10 mouse cellular contexts compared by ENCODE assay signal in the genomic region with DNA sequence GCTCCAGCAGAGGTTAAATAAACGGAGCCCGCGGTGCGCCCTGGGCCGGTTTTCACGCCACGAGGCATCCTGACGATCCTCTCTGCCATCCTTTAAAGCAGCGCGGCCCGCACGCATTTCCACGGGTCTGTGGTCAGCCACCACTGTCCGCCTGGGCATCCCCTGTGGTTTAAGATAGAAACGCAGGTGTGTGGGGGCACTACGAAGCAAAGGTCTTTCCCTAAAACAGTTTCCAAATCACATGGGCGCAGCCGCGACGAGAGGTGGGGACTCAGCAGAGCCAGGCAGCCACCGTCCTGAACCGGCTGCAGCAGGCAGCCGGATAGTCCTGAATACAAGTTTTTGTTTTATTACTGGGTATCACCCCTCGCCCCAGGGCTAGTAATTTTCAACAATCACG.
DNase-seq lines count a peak whose midpoint lies in the region; ATAC-seq and TF ChIP-seq lines count a peak whose summit lies in the region.
"Had no signal": no experiment of that assay in that cellular context is flagged by ENCODE, and none has a peak within 500 bp of the region (broad histone marks: within the 10 kb centered on the region; RNA-seq: fewer than 3 reads in every experiment).

No protein-coding gene starts in this region.

- no peak overlapping the region for H3K9ac ChIP-seq in hindbrain, embryonic 16.5 days (ENCODE audit: low read depth, low read length)
- peak overlapping the region; percentile 22; the same call in 1 of the 2 replicates for H3K9ac ChIP-seq in intestine, embryonic 15.5 days
- H3K9ac ChIP-seq in neural tube, embryonic 13.5 days: peak overlapping the region; percentile 38; the same call in 1 of the 2 replicates

- no peak for TF ChIP-seq POLR2A in brain, embryonic 14.5 days (IDR thresholded peaks at IDR 0.05; ENCODE audit: borderline replicate concordance, extremely low read depth, insufficient read depth, insufficient read length, poor library complexity, severe bottlenecking)

- DNase-seq in hindbrain, embryonic 10.5 days (ENCODE audit: low spot score): peak; percentile 39
- peak; percentile 43 for DNase-seq in brain, embryonic 14.5 days (ENCODE audit: low read depth)
- DNase-seq in spleen, adult 18-20 months: no peak
- no peak for DNase-seq in left cerebral cortex, adult 8-10 months (ENCODE audit: low spot score in 2 of 2)
- DNase-seq: adrenal gland, adult 8-10 months; heart, postnatal 4 days had no signal

- no peaks in the 10 kb centered on the region for H3K9me3 ChIP-seq in hindbrain, embryonic 10.5 days
- H3K9me3 ChIP-seq in hindbrain, embryonic 16.5 days (ENCODE audit: control insufficient read depth, low read length): no peaks in the 10 kb centered on the region
- H3K9me3 ChIP-seq in intestine, embryonic 15.5 days: no peaks in the 10 kb centered on the region
- H3K9me3 ChIP-seq in neural tube, embryonic 13.5 days: no peaks in the 10 kb centered on the region

- no peaks in the 10 kb centered on the region for H3K36me3 ChIP-seq in hindbrain, embryonic 10.5 days
- H3K36me3 ChIP-seq in hindbrain, embryonic 16.5 days (ENCODE audit: control insufficient read depth, insufficient read depth, low read length): no peaks in the 10 kb centered on the region
- no peaks in the 10 kb centered on the region for H3K36me3 ChIP-seq in intestine, embryonic 15.5 days
- no peaks in the 10 kb centered on the region for H3K36me3 ChIP-seq in neural tube, embryonic 13.5 days

- no peak overlapping the region for H3K27ac ChIP-seq in hindbrain, embryonic 10.5 days
- H3K27ac ChIP-seq in hindbrain, embryonic 16.5 days (ENCODE audit: low read depth, low read length): no peak overlapping the region
- peak overlapping the region; percentile 85 for H3K27ac ChIP-seq in intestine, embryonic 15.5 days
- H3K27ac ChIP-seq in neural tube, embryonic 13.5 days (replicated peaks): no peak overlapping the region

- H3K4me1 ChIP-seq in hindbrain, embryonic 10.5 days (replicated peaks): peaks cover 18% of the 10 kb centered on the region
- peaks cover 4% of the 10 kb centered on the region; the same call in 1 of the 2 replicates for H3K4me1 ChIP-seq in hindbrain, embryonic 16.5 days (ENCODE audit: control insufficient read depth, insufficient read depth, low read depth, low read length)
- H3K4me1 ChIP-seq in intestine, embryonic 15.5 days (replicated peaks): peaks cover 38% of the 10 kb centered on the region
- H3K4me1 ChIP-seq in neural tube, embryonic 13.5 days (replicated peaks): peaks cover 20% of the 10 kb centered on the region

- peak overlapping the region; percentile 20; the same call in 1 of the 2 replicates for H3K4me3 ChIP-seq in hindbrain, embryonic 10.5 days
- no peak overlapping the region for H3K4me3 ChIP-seq in hindbrain, embryonic 16.5 days (ENCODE audit: low read length)
- H3K4me3 ChIP-seq in intestine, embryonic 15.5 days (replicated peaks): peak overlapping the region; percentile 11
- H3K4me3 ChIP-seq in neural tube, embryonic 13.5 days: no peak overlapping the region; the same call in 1 of the 2 replicates

- TF ChIP-seq CTCF in brain, embryonic 14.5 days (IDR thresholded peaks at IDR 0.05; ENCODE audit: borderline replicate concordance, extremely low read depth, insufficient read depth, insufficient read length): no peak

- WGBS in hindbrain, embryonic 10.5 days: 4% methylated on average over 25 of the region's 25 CpGs
- 4% methylated on average over 25 of the region's 25 CpGs for WGBS in hindbrain, embryonic 16.5 days
- WGBS in intestine, embryonic 15.5 days: 4% methylated on average over 25 of the region's 25 CpGs
- WGBS in neural tube, embryonic 13.5 days: 4% methylated on average over 25 of the region's 25 CpGs

- ATAC-seq in hindbrain, embryonic 16.5 days: no peak
- no peak for ATAC-seq in intestine, embryonic 15.5 days
- ATAC-seq in neural tube, embryonic 13.5 days (ENCODE audit: low read depth): no peak
- no peak for ATAC-seq in megakaryocyte, adult 5-6 weeks (ENCODE audit: poor library complexity, severe bottlenecking)

- peaks cover 100% of the 10 kb centered on the region for H3K27me3 ChIP-seq in hindbrain, embryonic 10.5 days (ENCODE audit: insufficient read depth, poor library complexity, severe bottlenecking)
- peaks cover 59% of the 10 kb centered on the region for H3K27me3 ChIP-seq in hindbrain, embryonic 16.5 days (replicated peaks; ENCODE audit: control insufficient read depth, insufficient read depth, low read length)
- peaks cover 47% of the 10 kb centered on the region for H3K27me3 ChIP-seq in intestine, embryonic 15.5 days (replicated peaks)
- peaks cover 92% of the 10 kb centered on the region for H3K27me3 ChIP-seq in neural tube, embryonic 13.5 days

- no peak overlapping the region; the same call in 1 of the 2 replicates for H3K4me2 ChIP-seq in hindbrain, embryonic 16.5 days (ENCODE audit: low read length)
- peak overlapping the region; percentile 48 for H3K4me2 ChIP-seq in intestine, embryonic 15.5 days (replicated peaks)
- H3K4me2 ChIP-seq in neural tube, embryonic 13.5 days: peak overlapping the region; percentile 26; the same call in 1 of the 2 replicates

Comparison
In these comparisons a context has a peak if more than half of its experiments do, and no peak if none do; other contexts are left out.
1. H3K4me3 ChIP-seq: peak in hindbrain, embryonic 10.5 days (single experiment) and intestine, embryonic 15.5 days (single experiment); none in hindbrain, embryonic 16.5 days (single experiment) and neural tube, embryonic 13.5 days (single experiment).
2. DNase-seq: peak in hindbrain, embryonic 10.5 days (single experiment) and brain, embryonic 14.5 days (single experiment); none in spleen, adult 18-20 months (0 of 2) and left cerebral cortex, adult 8-10 months (0 of 2).